Mouse (Mus musculus) liver, embryonic 11.5 days (tissue): ENCODE measurements around the gene Gm10477. TPM values are rescaled to one million over a fixed set of nuclear protein-coding genes. Genes with fewer than 3 reads are reported as not detected.
"Not testable (repeated sequence)": the region's sequence is repeated elsewhere in the genome, so short reads cannot be mapped to it uniquely, and the experiment has no call there.

Experiments
- ATAC-seq: fragments of 200-750 bp; cut with Nextera tagmentation; replicated peaks from 2 replicates; pipeline ENCODE4 v1.8.0; 2017; ENCODE audit warnings: moderate number of reproducible peaks, mild to moderate bottlenecking, moderate TSS enrichment, moderate library complexity; ENCODE audit not compliant: low FRiP score
- DNase-seq: peaks from one replicate; pipeline ENCODE4 v3.0.0-alpha.2; 2017; ENCODE audit warnings: low spot score
- H3K27ac ChIP-seq: fragments of 300-500 bp; sonication (generic); 2 replicates; pipeline ENCODE4 v1.5.1; 2014; ENCODE audit warnings: mild to moderate bottlenecking, low read depth, low read length, control low read depth
- H3K27me3 ChIP-seq: fragments of 300-500 bp; sonication (generic); replicated peaks from 2 replicates; pipeline ENCODE4 v1.6.1; 2014; ENCODE audit warnings: low read length, mixed read lengths; ENCODE audit not compliant: control insufficient read depth, insufficient read depth
- H3K36me3 ChIP-seq: fragments of 300-500 bp; sonication (generic); 2 replicates; pipeline ENCODE4 v1.6.1; 2014; ENCODE audit warnings: mild to moderate bottlenecking, low read length, moderate library complexity, mixed read lengths; ENCODE audit not compliant: control insufficient read depth, insufficient read depth
- H3K4me1 ChIP-seq: fragments of 300-500 bp; sonication (generic); replicated peaks from 2 replicates; pipeline ENCODE4 v1.6.1; 2014; ENCODE audit warnings: low read length, mixed read lengths; ENCODE audit not compliant: control insufficient read depth, insufficient read depth
- H3K4me2 ChIP-seq: fragments of 300-500 bp; sonication (generic); 2 replicates; pipeline ENCODE4 v1.6.1; 2014; ENCODE audit warnings: mild to moderate bottlenecking, control low read depth, moderate library complexity
- H3K4me3 ChIP-seq: fragments of 300-500 bp; sonication (generic); 2 replicates; pipeline ENCODE4 v1.5.1; 2014; ENCODE audit warnings: low read depth, low read length, control low read depth
- H3K9ac ChIP-seq: fragments of 300-500 bp; sonication (generic); 2 replicates; pipeline ENCODE4 v1.6.1; 2014; ENCODE audit warnings: low read depth, low read length, control low read depth
- H3K9me3 ChIP-seq: fragments of 300-500 bp; sonication (generic); 2 replicates; pipeline ENCODE4 v1.6.1; 2016; ENCODE audit warnings: low read length, inconsistent platforms, mixed read lengths; ENCODE audit not compliant: control insufficient read depth
- WGBS: fragments of 180-500 bp; shearing (Covaris S2); extraction: QIAGEN DNeasy Blood & Tissue Kit; methylation state at CpG from one replicate; pipeline ENCODE4 v1.1.7; 2014; 5-methylcytosine and 5-hydroxymethylcytosine counted together
- polyA plus RNA-seq: library from polyadenylated mRNA; unstranded; fragments of >200 nt; fragmentation: Nextera tagmentation; extraction: Ambion mirVana; gene quantifications from 2 replicates; pipeline ENCODE4 v1.2.1, GENCODE M21; 2014

Gene Gm10477
- not detected in 2 replicates for polyA plus RNA-seq

- not testable (repeated sequence) for DNase-seq, H3K4me3 ChIP-seq, H3K9me3 ChIP-seq, ATAC-seq, H3K4me1 ChIP-seq, H3K27me3 ChIP-seq, H3K9ac ChIP-seq, H3K36me3 ChIP-seq, H3K27ac ChIP-seq, H3K4me2 ChIP-seq
- WGBS = 82% methylated on average over 6 of the region's 6 CpGs
Observed at GRCm38 (mm10) chrX:56524442-56524841, at the start of gene Gm10477. Gene Gm10477 (plus strand): TSS chrX:56524742.

GRCm38 (mm10) chrX:56477553-56477952, 47.0 kb upstream of the Gm10477 start:
- no peak for DNase-seq
- 73% methylated on average over 3 of the region's 3 CpGs for WGBS
- Histone ChIP-seq H3K9ac (no peak overlapping the region), H3K4me2 (no peak overlapping the region), H3K9me3 (no peaks in the 10 kb centered on the region), H3K4me3 (no peak overlapping the region), H3K4me1 (no peaks in the 10 kb centered on the region), H3K27ac (no peak overlapping the region), H3K36me3 (no peaks in the 10 kb centered on the region), H3K27me3 (no peaks in the 10 kb centered on the region)
- no peak for ATAC-seq

GRCm38 (mm10) chrX:56481906-56482305, 42.6 kb upstream of the Gm10477 start:
- DNase-seq (no peak), ATAC-seq (no peak)
- Histone ChIP-seq H3K4me3 (no peak overlapping the region), H3K36me3 (no peaks in the 10 kb centered on the region; the same call in 1 of the 2 replicates), H3K4me2 (no peak overlapping the region), H3K27me3 (no peaks in the 10 kb centered on the region), H3K27ac (no peak overlapping the region), H3K4me1 (no peaks in the 10 kb centered on the region), H3K9me3 (no peaks in the 10 kb centered on the region), H3K9ac (no peak overlapping the region)
- WGBS = 72% methylated on average over 3 of the region's 3 CpGs

- peak; percentile 35 for DNase-seq
- no peak overlapping the region for H3K4me3 ChIP-seq
- H3K9me3 ChIP-seq = no peaks in the 10 kb centered on the region
- 22% methylated on average over 1 of the region's 1 CpGs for WGBS
- H3K27ac ChIP-seq = no peak overlapping the region
- H3K4me1 ChIP-seq = no peaks in the 10 kb centered on the region
- no peak for ATAC-seq
- no peak overlapping the region for H3K4me2 ChIP-seq
- no peaks in the 10 kb centered on the region for H3K27me3 ChIP-seq
- no peak overlapping the region for H3K9ac ChIP-seq
- no peaks in the 10 kb centered on the region; the same call in 1 of the 2 replicates for H3K36me3 ChIP-seq
Observed at GRCm38 (mm10) chrX:56489758-56490157, 34.8 kb upstream of the Gm10477 start.

GRCm38 (mm10) chrX:56497241-56497640, 27.3 kb upstream of the Gm10477 start:
- H3K4me2 ChIP-seq = no peak overlapping the region
- H3K27me3 ChIP-seq = no peaks in the 10 kb centered on the region
- H3K9ac ChIP-seq = no peak overlapping the region
- DNase-seq (no peak), ATAC-seq (no peak)
- H3K9me3 ChIP-seq = no peaks in the 10 kb centered on the region
- H3K4me3 ChIP-seq = no peak overlapping the region
- 90% methylated on average over 7 of the region's 7 CpGs for WGBS
- peaks cover 2% of the 10 kb centered on the region; the same call in 1 of the 2 replicates for H3K36me3 ChIP-seq
- H3K27ac ChIP-seq = no peak overlapping the region
- H3K4me1 ChIP-seq = no peaks in the 10 kb centered on the region

GRCm38 (mm10) chrX:56531266-56531665, 6.7 kb downstream of the Gm10477 start:
- Histone ChIP-seq H3K4me3 (no peak overlapping the region), H3K9me3 (no peaks in the 10 kb centered on the region), H3K9ac (no peak overlapping the region), H3K4me2 (no peak overlapping the region), H3K36me3 (no peaks in the 10 kb centered on the region), H3K27me3 (no peaks in the 10 kb centered on the region), H3K27ac (no peak overlapping the region), H3K4me1 (no peaks in the 10 kb centered on the region)
- ATAC-seq (no peak), DNase-seq (peak; percentile 34)
- 6% methylated on average over 3 of the region's 3 CpGs for WGBS

GRCm38 (mm10) chrX:56537162-56537561, 12.6 kb downstream of the Gm10477 start:
- no peak overlapping the region for H3K4me3 ChIP-seq
- 57% methylated on average over 4 of the region's 4 CpGs for WGBS
- H3K27me3 ChIP-seq = no peaks in the 10 kb centered on the region
- H3K9me3 ChIP-seq = no peaks in the 10 kb centered on the region
- H3K27ac ChIP-seq = no peak overlapping the region
- no peaks in the 10 kb centered on the region for H3K4me1 ChIP-seq
- H3K36me3 ChIP-seq = no peaks in the 10 kb centered on the region
- ATAC-seq (no peak), DNase-seq (peak; percentile 31)
- H3K4me2 ChIP-seq = no peak overlapping the region
- no peak overlapping the region for H3K9ac ChIP-seq

- no peak for DNase-seq
- no peak within 1 kb of the TSS for H3K9ac ChIP-seq
- H3K9me3 ChIP-seq = no peaks in the 10 kb centered on the region
- H3K4me3 ChIP-seq = no peak within 1 kb of the TSS
- no peak within 1 kb of the TSS for H3K4me2 ChIP-seq
- no peaks in the 10 kb centered on the region for H3K4me1 ChIP-seq
- H3K27me3 ChIP-seq = no peaks in the 10 kb centered on the region
- no peaks in the 10 kb centered on the region for H3K36me3 ChIP-seq
- 79% methylated on average over 7 of the region's 7 CpGs for WGBS
- no peak within 1 kb of the TSS for H3K27ac ChIP-seq
- no peak for ATAC-seq
Observed at GRCm38 (mm10) chrX:56549506-56549905, 25.0 kb downstream of the Gm10477 start, which contains the start of gene Gm648. Gene Gm648 (minus strand): TSS chrX:56549606.

GRCm38 (mm10) chrX:56553584-56553983, 29.0 kb downstream of the Gm10477 start:
- H3K36me3 ChIP-seq = no peaks in the 10 kb centered on the region
- H3K27me3 ChIP-seq = no peaks in the 10 kb centered on the region
- H3K4me1 ChIP-seq = no peaks in the 10 kb centered on the region
- no peak overlapping the region for H3K9ac ChIP-seq
- no peak overlapping the region for H3K4me3 ChIP-seq
- H3K9me3 ChIP-seq = no peaks in the 10 kb centered on the region
- DNase-seq (no peak), ATAC-seq (no peak)
- H3K27ac ChIP-seq = no peak overlapping the region
- 64% methylated on average over 3 of the region's 3 CpGs for WGBS
- H3K4me2 ChIP-seq = no peak overlapping the region
